Mouse (Mus musculus): ENCODE results near the gene Smim17.

DNA sequence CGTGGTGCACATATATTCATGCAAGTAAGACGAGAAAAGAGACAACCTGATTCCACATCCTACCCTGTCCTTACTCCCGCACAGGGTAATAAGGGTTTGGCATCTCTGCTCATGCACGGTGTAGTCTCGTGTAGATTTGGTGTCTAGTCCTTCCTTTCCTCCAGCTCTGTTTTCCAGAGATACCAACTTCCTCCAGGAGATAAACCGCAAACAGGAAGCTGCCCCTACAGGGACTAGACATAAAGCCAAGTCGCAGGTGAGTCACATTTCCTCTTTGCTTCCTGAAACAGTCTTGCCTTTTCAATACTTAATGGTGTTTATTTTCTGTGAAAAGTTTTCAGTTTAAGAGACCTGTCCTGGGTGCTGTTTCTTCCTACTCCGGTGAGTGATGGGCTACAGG is 14.5 kb upstream of the Smim17 start:
- TF ChIP-seq CTCF (IDR thresholded peaks at IDR 0.05; ENCODE audit: extremely low read depth, insufficient read depth, low read length), result no peak
- no peak for TF ChIP-seq POLR2A (IDR thresholded peaks at IDR 0.05; ENCODE audit: extremely low read depth, insufficient read depth, low read length)

All from cortical plate, adult 2 months (tissue).